Mouse (Mus musculus): ENCODE results near the gene Grasp. TPM values are rescaled to one million over a fixed set of nuclear protein-coding genes. Genes with fewer than 3 reads are reported as not detected.

Gene Grasp
- polyA plus RNA-seq (2012; rRNA removed), result 5.0 and 5.3 TPM in 2 replicates

GRCm38 (mm10) chr15:101224006-101224906, at the start of gene Grasp:
Gene Grasp (plus strand): TSS chr15:101224188.
- peak; percentile 85 for DNase-seq
- Histone ChIP-seq H3K27ac (ENCODE audit: insufficient read depth, low read length) (no peak within 1 kb of the TSS), H3K4me1 (ENCODE audit: control insufficient read depth, insufficient read depth, low read length) (0 out of 2 replicates have a peak, but pooled peaks cover 3% of the 10 kb centered on the region), H3K4me3 (replicated peaks; ENCODE audit: insufficient read depth, low read depth, low read length) (peak within 1 kb of the TSS; percentile 62), H3K27me3 (ENCODE audit: control insufficient read depth, insufficient read depth, low read length) (no peaks in the 10 kb centered on the region)
- under 1% methylated on average over 77 of the region's 77 CpGs for WGBS
- TF ChIP-seq POLR2A (IDR thresholded peaks at IDR 0.05; ENCODE audit: borderline replicate concordance, insufficient read depth, low read length) (peak; percentile 62), CTCF (IDR thresholded peaks at IDR 0.05; ENCODE audit: borderline replicate concordance, insufficient read depth, low read depth, low read length) (no peak)

GRCm38 (mm10) chr15:101174294-101175130, 49.5 kb upstream of the Grasp start:
- no peak for TF ChIP-seq POLR2A (IDR thresholded peaks at IDR 0.05; ENCODE audit: borderline replicate concordance, insufficient read depth, low read length)
- no peak for TF ChIP-seq CTCF (IDR thresholded peaks at IDR 0.05; ENCODE audit: borderline replicate concordance, insufficient read depth, low read depth, low read length)
- Histone ChIP-seq H3K27ac (ENCODE audit: insufficient read depth, low read length) (peak overlapping the region; percentile 90), H3K27me3 (ENCODE audit: control insufficient read depth, insufficient read depth, low read length) (no peaks in the 10 kb centered on the region), H3K4me3 (replicated peaks; ENCODE audit: insufficient read depth, low read depth, low read length) (peak overlapping the region; percentile 88), H3K4me1 (ENCODE audit: control insufficient read depth, insufficient read depth, low read length) (peaks cover 17% of the 10 kb centered on the region; the same call in 1 of the 2 replicates)
- 1% methylated on average over 37 of the region's 46 CpGs for WGBS
- DNase-seq, result peak; percentile 56 to 59

GRCm38 (mm10) chr15:101175131-101175460, 48.9 kb upstream of the Grasp start:
- WGBS, result 5% methylated on average over 5 of the region's 5 CpGs
- peaks cover 19% of the 10 kb centered on the region for H3K4me1 ChIP-seq (ENCODE audit: control insufficient read depth, insufficient read depth, low read length)
- no peaks in the 10 kb centered on the region for H3K27me3 ChIP-seq (ENCODE audit: control insufficient read depth, insufficient read depth, low read length)
- DNase-seq, result peak in 1 of 2 experiments; percentile 47
- peak overlapping the region; percentile 88 for H3K4me3 ChIP-seq (replicated peaks; ENCODE audit: insufficient read depth, low read depth, low read length)
- no peak for TF ChIP-seq CTCF (IDR thresholded peaks at IDR 0.05; ENCODE audit: borderline replicate concordance, insufficient read depth, low read depth, low read length)
- TF ChIP-seq POLR2A (IDR thresholded peaks at IDR 0.05; ENCODE audit: borderline replicate concordance, insufficient read depth, low read length), result no peak
- peak overlapping the region; percentile 10; the same call in 1 of the 2 replicates for H3K27ac ChIP-seq (ENCODE audit: insufficient read depth, low read length)

GRCm38 (mm10) chr15:101175613-101176283, 48.2 kb upstream of the Grasp start:
- no peak for TF ChIP-seq POLR2A (IDR thresholded peaks at IDR 0.05; ENCODE audit: borderline replicate concordance, insufficient read depth, low read length)
- no peak for TF ChIP-seq CTCF (IDR thresholded peaks at IDR 0.05; ENCODE audit: borderline replicate concordance, insufficient read depth, low read depth, low read length)
- peak overlapping the region; percentile 88 for H3K4me3 ChIP-seq (replicated peaks; ENCODE audit: insufficient read depth, low read depth, low read length)
- 4% methylated on average over 17 of the region's 17 CpGs for WGBS
- H3K27me3 ChIP-seq (ENCODE audit: control insufficient read depth, insufficient read depth, low read length), result no peaks in the 10 kb centered on the region
- DNase-seq, result peak in 1 of 2 experiments; percentile 57
- H3K4me1 ChIP-seq (ENCODE audit: control insufficient read depth, insufficient read depth, low read length), result peaks cover 25% of the 10 kb centered on the region
- peak overlapping the region; percentile 10; the same call in 1 of the 2 replicates for H3K27ac ChIP-seq (ENCODE audit: insufficient read depth, low read length)

GRCm38 (mm10) chr15:101176284-101176680, 47.7 kb upstream of the Grasp start:
- H3K27me3 ChIP-seq (ENCODE audit: control insufficient read depth, insufficient read depth, low read length), result no peaks in the 10 kb centered on the region
- H3K4me1 ChIP-seq (ENCODE audit: control insufficient read depth, insufficient read depth, low read length), result peaks cover 28% of the 10 kb centered on the region
- peak overlapping the region; percentile 88 for H3K4me3 ChIP-seq (replicated peaks; ENCODE audit: insufficient read depth, low read depth, low read length)
- no peak for DNase-seq
- no peak overlapping the region for H3K27ac ChIP-seq (ENCODE audit: insufficient read depth, low read length)
- 10% methylated on average over 3 of the region's 3 CpGs for WGBS
- no peak for TF ChIP-seq CTCF (IDR thresholded peaks at IDR 0.05; ENCODE audit: borderline replicate concordance, insufficient read depth, low read depth, low read length)
- TF ChIP-seq POLR2A (IDR thresholded peaks at IDR 0.05; ENCODE audit: borderline replicate concordance, insufficient read depth, low read length), result no peak

- Histone ChIP-seq H3K27me3 (ENCODE audit: control insufficient read depth, insufficient read depth, low read length) (no peaks in the 10 kb centered on the region), H3K27ac (ENCODE audit: insufficient read depth, low read length) (peak overlapping the region; percentile 74), H3K4me3 (replicated peaks; ENCODE audit: insufficient read depth, low read depth, low read length) (no peak overlapping the region), H3K4me1 (ENCODE audit: control insufficient read depth, insufficient read depth, low read length) (peaks cover 32% of the 10 kb centered on the region)
- TF ChIP-seq POLR2A (IDR thresholded peaks at IDR 0.05; ENCODE audit: borderline replicate concordance, insufficient read depth, low read length) (peak; percentile 43; the same call in 1 of the 2 replicates), CTCF (IDR thresholded peaks at IDR 0.05; ENCODE audit: borderline replicate concordance, insufficient read depth, low read depth, low read length) (no peak)
- peak; percentile 57 to 69 for DNase-seq
- 30% methylated on average over 8 of the region's 8 CpGs for WGBS
Observed at GRCm38 (mm10) chr15:101176795-101177691, 46.9 kb upstream of the Grasp start.
